Mouse (Mus musculus) stomach, embryonic 14.5 days (tissue): ENCODE data around the gene Ccdc85c. TPM values are rescaled to one million over a fixed set of nuclear protein-coding genes. Genes with fewer than 3 reads are reported as not detected.
A peak's percentile ranks its signal among the peaks of the same experiment; 100 is the strongest.

ENCODE experiments used
- ATAC-seq: fragments of 200-750 bp; cut with Nextera tagmentation; 2 replicates; pipeline ENCODE4 v1.8.0; 2017; ENCODE audit warnings: low read depth, moderate TSS enrichment; ENCODE audit not compliant: insufficient number of reproducible peaks, insufficient read depth, low FRiP score
- H3K27ac ChIP-seq: fragments of 300-500 bp; sonication (generic); 2 replicates; pipeline ENCODE4 v1.5.1; 2014; ENCODE audit warnings: mild to moderate bottlenecking, low read length, moderate library complexity, mixed read lengths
- H3K27me3 ChIP-seq: fragments of 300-500 bp; sonication (generic); 2 replicates; pipeline ENCODE4 v1.6.1; 2014; ENCODE audit warnings: low read length, control low read depth, mixed read lengths; ENCODE audit not compliant: control insufficient read depth, insufficient read depth
- H3K36me3 ChIP-seq: fragments of 300-500 bp; sonication (generic); 2 replicates; pipeline ENCODE4 v1.6.1; 2014; ENCODE audit warnings: mild to moderate bottlenecking, control low read depth, low read length, moderate library complexity, mixed read lengths; ENCODE audit not compliant: control insufficient read depth, insufficient read depth
- H3K4me1 ChIP-seq: fragments of 300-500 bp; sonication (generic); 2 replicates; pipeline ENCODE4 v1.6.1; 2014; ENCODE audit warnings: low read length, control low read depth, mixed read lengths; ENCODE audit not compliant: control insufficient read depth, insufficient read depth
- H3K4me2 ChIP-seq: fragments of 300-500 bp; sonication (generic); replicated peaks from 2 replicates; pipeline ENCODE4 v1.6.1; 2014; ENCODE audit warnings: low read depth, low read length, control low read depth
- H3K4me3 ChIP-seq: fragments of 300-500 bp; sonication (generic); 2 replicates; pipeline ENCODE4 v1.5.1; 2014; ENCODE audit warnings: low read depth, low read length, control low read depth
- H3K9ac ChIP-seq: fragments of 300-500 bp; sonication (generic); replicated peaks from 2 replicates; pipeline ENCODE4 v1.6.1; 2014; ENCODE audit warnings: low read depth, mild to moderate bottlenecking, control low read depth, low read length, moderate library complexity, mixed read lengths
- H3K9me3 ChIP-seq: fragments of 300-500 bp; sonication (generic); 2 replicates; pipeline ENCODE4 v1.6.1; 2016; ENCODE audit warnings: low read depth, low read length, control low read depth; ENCODE audit not compliant: control insufficient read depth
- WGBS: fragments of 180-500 bp; shearing (Covaris S2); extraction: QIAGEN DNeasy Blood & Tissue Kit; methylation state at CpG from one replicate; pipeline ENCODE4 v1.1.7; 2014; 5-methylcytosine and 5-hydroxymethylcytosine counted together
- polyA plus RNA-seq: library from polyadenylated mRNA; unstranded; fragments of >200 nt; fragmentation: Nextera tagmentation; extraction: Ambion mirVana; gene quantifications from 2 replicates; pipeline ENCODE4 v1.2.1, GENCODE M21; 2014

Ccdc85c gene
- polyA plus RNA-seq, result 8.9 and 10.2 TPM in 2 replicates

GRCm38 (mm10) chr12:108274661-108275507, at the start of gene Ccdc85c:
TSS of gene Ccdc85c (minus strand) at chr12:108275425.
- Histone ChIP-seq H3K27ac (peak within 1 kb of the TSS; percentile 73; the same call in 1 of the 2 replicates), H3K4me3 (peak within 1 kb of the TSS; percentile 63), H3K9me3 (no peaks in the 10 kb centered on the region), H3K4me1 (peaks cover 56% of the 10 kb centered on the region), H3K4me2 (peak within 1 kb of the TSS; percentile 98), H3K36me3 (no peaks in the 10 kb centered on the region; the same call in 1 of the 2 replicates), H3K27me3 (no peaks in the 10 kb centered on the region), H3K9ac (peak within 1 kb of the TSS; percentile 65)
- under 1% methylated on average over 95 of the region's 120 CpGs for WGBS
- no peak for ATAC-seq

GRCm38 (mm10) chr12:108320096-108320495, 44.9 kb upstream of the Ccdc85c start:
- Histone ChIP-seq H3K36me3 (no peaks in the 10 kb centered on the region), H3K4me3 (no peak overlapping the region), H3K9ac (no peak overlapping the region), H3K9me3 (no peaks in the 10 kb centered on the region), H3K27ac (no peak overlapping the region), H3K4me1 (no peaks in the 10 kb centered on the region), H3K27me3 (peaks cover 34% of the 10 kb centered on the region), H3K4me2 (no peak overlapping the region)
- WGBS, result 22% methylated on average over 8 of the region's 8 CpGs
- no peak for ATAC-seq

GRCm38 (mm10) chr12:108318499-108318898, 43.3 kb upstream of the Ccdc85c start:
- Histone ChIP-seq H3K4me3 (no peak overlapping the region), H3K27ac (no peak overlapping the region), H3K9me3 (no peaks in the 10 kb centered on the region), H3K4me2 (peak overlapping the region; percentile 14; the same call in 1 of the 2 replicates), H3K9ac (no peak overlapping the region), H3K4me1 (no peaks in the 10 kb centered on the region), H3K36me3 (no peaks in the 10 kb centered on the region), H3K27me3 (peaks cover 34% of the 10 kb centered on the region)
- WGBS, result 6% methylated on average over 37 of the region's 37 CpGs
- ATAC-seq, result no peak

- H3K27me3 ChIP-seq, result peaks cover 34% of the 10 kb centered on the region
- no peak for ATAC-seq
- no peak overlapping the region for H3K27ac ChIP-seq
- no peak overlapping the region for H3K9ac ChIP-seq
- no peaks in the 10 kb centered on the region for H3K4me1 ChIP-seq
- no peaks in the 10 kb centered on the region for H3K36me3 ChIP-seq
- no peaks in the 10 kb centered on the region for H3K9me3 ChIP-seq
- H3K4me3 ChIP-seq, result no peak overlapping the region
- H3K4me2 ChIP-seq, result peak overlapping the region; percentile 14; the same call in 1 of the 2 replicates
- WGBS, result 24% methylated on average over 18 of the region's 18 CpGs
Measured at GRCm38 (mm10) chr12:108317826-108318430, 42.7 kb upstream of the Ccdc85c start.

- ATAC-seq, result no peak
- no peak overlapping the region for H3K9ac ChIP-seq
- H3K27ac ChIP-seq, result no peak overlapping the region
- no peaks in the 10 kb centered on the region for H3K4me1 ChIP-seq
- no peak overlapping the region for H3K4me2 ChIP-seq
- no peak overlapping the region for H3K4me3 ChIP-seq
- no peaks in the 10 kb centered on the region for H3K9me3 ChIP-seq
- H3K36me3 ChIP-seq, result no peaks in the 10 kb centered on the region
- peaks cover 34% of the 10 kb centered on the region for H3K27me3 ChIP-seq
- WGBS, result 17% methylated on average over 9 of the region's 9 CpGs
Measured at GRCm38 (mm10) chr12:108317201-108317738, 42.0 kb upstream of the Ccdc85c start.

- no peak overlapping the region for H3K9ac ChIP-seq
- ATAC-seq, result no peak
- H3K4me3 ChIP-seq, result no peak overlapping the region
- H3K27ac ChIP-seq, result no peak overlapping the region
- H3K36me3 ChIP-seq, result no peaks in the 10 kb centered on the region
- H3K4me2 ChIP-seq, result no peak overlapping the region
- H3K4me1 ChIP-seq, result no peaks in the 10 kb centered on the region
- 39% methylated on average over 6 of the region's 6 CpGs for WGBS
- peaks cover 34% of the 10 kb centered on the region for H3K27me3 ChIP-seq
- no peaks in the 10 kb centered on the region for H3K9me3 ChIP-seq
Measured at GRCm38 (mm10) chr12:108316655-108317054, 41.4 kb upstream of the Ccdc85c start.

- H3K4me3 ChIP-seq, result no peak overlapping the region
- ATAC-seq, result no peak
- H3K4me2 ChIP-seq, result no peak overlapping the region
- peaks cover 29% of the 10 kb centered on the region for H3K27me3 ChIP-seq
- no peaks in the 10 kb centered on the region for H3K36me3 ChIP-seq
- no peaks in the 10 kb centered on the region for H3K4me1 ChIP-seq
- 51% methylated on average over 10 of the region's 10 CpGs for WGBS
- H3K9ac ChIP-seq, result no peak overlapping the region
- no peaks in the 10 kb centered on the region for H3K9me3 ChIP-seq
- no peak overlapping the region for H3K27ac ChIP-seq
Measured at GRCm38 (mm10) chr12:108315818-108316217, 40.6 kb upstream of the Ccdc85c start.

- H3K4me2 ChIP-seq, result no peak overlapping the region
- no peak overlapping the region for H3K4me3 ChIP-seq
- 80% methylated on average over 1 of the region's 1 CpGs for WGBS
- ATAC-seq, result no peak
- H3K9me3 ChIP-seq, result no peaks in the 10 kb centered on the region
- H3K36me3 ChIP-seq, result no peaks in the 10 kb centered on the region
- H3K9ac ChIP-seq, result no peak overlapping the region
- H3K4me1 ChIP-seq, result no peaks in the 10 kb centered on the region
- no peak overlapping the region for H3K27ac ChIP-seq
- H3K27me3 ChIP-seq, result peaks cover 17% of the 10 kb centered on the region
Measured at GRCm38 (mm10) chr12:108313244-108313772, 38.1 kb upstream of the Ccdc85c start.
